Mouse (Mus musculus): ENCODE results near the gene Cyp2f2.

Gene Cyp2f2

DNA sequence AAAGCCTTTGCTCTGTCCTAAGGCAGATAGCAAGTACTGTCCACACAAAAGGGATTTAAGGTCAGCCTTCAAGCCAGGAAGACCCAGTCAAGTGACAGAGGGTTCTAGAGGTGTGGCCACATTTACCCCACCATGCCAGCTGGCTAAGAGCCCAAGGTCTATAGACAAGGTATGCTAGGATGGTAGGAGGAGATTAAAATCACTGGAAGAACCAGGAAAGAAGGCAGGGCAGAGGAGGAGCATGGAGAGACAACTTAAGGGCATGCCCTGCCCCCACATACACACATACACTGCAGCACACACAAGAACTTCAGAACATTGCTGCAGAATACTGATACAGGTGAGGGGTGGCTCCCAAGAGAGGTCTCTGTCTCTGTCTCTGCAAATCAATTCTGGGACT, at the start of gene Cyp2f2:
Gene Cyp2f2 (plus strand): TSS at position 234 of the 400 bp plus-strand sequence.
- DNase-seq (ENCODE audit: low spot score): no peak

DNA sequence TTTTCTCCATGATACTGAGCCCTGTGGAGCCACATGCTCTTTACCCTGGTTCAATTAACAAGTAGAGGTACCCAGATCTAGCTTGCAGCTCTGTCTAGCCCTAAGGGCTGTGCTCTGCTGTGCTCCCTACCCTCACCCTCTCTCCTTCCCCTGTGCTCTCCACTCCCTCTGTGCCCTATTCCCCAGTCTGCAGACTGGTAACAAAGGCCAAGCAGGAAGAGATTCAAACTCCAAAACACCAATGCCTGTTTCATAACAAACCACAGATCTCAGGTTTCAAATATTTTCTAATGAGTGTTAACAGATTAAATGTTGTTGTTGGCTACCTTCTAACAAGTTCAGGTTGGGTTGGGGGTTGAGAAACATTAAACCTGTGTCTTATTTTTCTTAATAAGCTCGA, 41.1 kb upstream of the Cyp2f2 start:
- DNase-seq (ENCODE audit: low spot score): no peak

DNA sequence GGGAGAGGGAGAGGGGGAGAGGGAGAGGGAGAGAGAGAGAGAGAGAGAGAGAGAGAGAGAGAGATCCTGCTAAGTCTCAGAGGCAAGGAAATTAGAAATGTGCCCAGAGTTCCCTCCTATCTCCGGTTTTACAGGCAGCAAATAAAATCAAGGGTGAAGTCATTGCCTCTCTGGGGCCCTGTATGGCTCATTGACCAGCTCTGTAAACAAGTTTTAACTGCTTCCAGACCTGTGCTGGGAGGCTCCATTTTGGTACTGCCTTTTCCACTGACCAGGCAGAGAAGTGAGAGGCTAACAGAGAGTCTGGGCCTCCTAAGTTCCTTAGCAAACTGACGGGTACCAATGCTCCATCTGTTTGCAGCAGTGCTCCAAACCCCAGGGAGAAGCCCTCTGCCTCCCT, 38.1 kb upstream of the Cyp2f2 start:
- no peak for DNase-seq (ENCODE audit: low spot score)

DNA sequence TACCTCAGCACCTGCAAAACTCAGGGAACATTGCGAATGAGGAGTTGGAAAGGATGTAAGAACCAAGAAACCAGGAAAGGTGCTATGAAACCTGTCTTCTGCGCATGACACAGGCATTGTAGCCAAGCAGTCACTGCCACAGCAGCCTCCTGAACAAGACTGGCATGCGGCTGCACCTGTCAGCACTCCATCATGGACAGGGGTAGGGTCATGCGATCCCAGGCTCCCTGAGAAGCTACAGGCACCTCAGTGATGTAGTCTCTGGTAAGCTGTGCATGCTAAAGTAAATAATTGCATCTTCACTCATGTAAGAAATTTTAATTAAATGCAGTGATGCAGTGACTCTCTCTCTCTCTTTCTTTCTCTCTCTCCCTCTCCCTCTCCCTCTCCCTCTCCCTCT, 28.7 kb upstream of the Cyp2f2 start:
- no peak for DNase-seq (ENCODE audit: low spot score)

DNA sequence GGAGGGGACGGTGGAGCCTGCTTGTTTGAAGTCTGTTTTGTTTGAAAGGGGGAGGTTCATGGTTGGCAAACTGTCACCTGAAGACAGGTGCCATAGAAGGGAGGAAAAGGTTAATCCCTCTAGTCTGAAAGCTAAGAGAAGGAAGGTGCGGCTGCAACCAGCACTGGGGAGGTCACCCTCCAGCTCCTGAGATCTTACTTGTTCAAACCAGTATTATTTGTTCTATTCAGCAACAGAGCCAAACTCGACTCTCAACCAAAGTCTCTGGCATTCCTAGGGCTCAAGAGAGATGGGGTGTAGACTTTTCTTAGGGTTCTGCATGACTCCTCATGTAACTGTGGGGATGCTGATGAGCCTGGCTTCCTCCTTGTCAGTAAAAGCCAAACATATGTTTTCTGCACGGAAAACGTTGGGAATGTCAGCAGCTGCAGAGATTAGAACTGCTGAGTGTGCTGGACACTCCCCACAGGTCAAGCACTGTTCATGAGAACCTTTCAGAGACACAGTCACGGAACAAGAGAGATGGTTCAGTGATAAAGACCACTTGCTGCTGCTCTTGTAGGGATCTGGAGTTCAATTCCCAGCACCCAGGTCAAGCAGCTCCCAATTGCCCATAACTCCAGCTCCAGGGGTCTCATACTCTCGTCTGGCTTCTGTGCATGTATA, 27.5 kb upstream of the Cyp2f2 start:
- DNase-seq (ENCODE audit: low spot score): no peak

DNA sequence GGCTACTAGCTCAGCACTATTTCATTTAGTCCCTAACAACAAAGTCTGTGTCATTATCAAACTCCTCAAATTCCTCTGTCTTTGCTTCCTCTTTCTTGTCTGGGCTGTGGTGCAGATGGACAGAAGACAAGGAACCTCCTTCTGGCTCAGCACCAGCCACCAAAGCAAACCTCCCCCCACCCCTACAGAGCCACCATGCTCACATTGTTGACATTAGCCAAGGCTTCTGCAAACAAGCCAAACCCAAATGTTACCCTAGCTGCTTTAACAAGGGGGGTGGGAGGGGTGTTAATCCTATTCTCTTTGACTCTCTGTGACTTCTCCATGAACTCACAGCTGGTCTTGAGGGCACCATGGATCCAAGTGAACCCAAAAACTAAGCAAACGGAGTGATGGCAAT, 26.8 kb upstream of the Cyp2f2 start:
- no peak for DNase-seq (ENCODE audit: low spot score)

DNA sequence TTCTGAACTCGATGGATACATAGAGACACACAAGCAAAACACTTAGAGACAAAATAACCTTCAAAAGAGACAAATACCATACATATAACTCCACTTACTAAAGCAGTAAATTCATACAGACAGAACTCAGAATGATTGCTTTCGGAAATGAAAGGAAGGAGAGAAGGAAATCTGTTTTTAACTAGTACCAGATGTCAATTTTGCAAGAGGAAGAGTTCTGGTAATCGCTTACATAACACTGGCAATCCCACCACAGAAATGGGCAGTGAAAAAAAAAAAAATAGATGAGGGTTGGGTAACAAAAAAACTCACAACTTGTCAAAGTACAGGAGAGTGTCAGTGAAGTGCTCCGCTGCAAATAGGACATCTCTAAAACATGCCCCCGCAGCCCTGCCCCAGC, 14.8 kb upstream of the Cyp2f2 start:
- no peak for DNase-seq (ENCODE audit: low spot score)

DNA sequence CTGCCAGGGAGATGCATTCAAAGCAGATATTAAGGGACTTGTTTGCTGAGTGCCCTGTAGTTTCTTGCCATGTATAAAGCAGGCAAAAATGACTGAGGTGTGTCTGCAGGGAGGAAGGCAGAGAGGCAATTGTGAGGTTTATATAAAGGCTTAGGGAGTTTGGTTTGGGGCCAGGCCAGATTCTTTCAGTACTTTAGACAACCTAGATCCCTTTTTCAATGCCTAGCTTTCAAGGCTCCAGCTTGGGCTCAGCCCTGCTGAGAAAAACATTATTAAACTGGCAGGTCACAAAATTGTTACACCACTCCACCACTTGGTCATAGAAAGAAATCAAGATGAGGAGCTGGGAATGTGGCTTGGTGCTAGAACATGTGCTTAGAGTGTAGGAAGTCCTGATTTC, 9.4 kb upstream of the Cyp2f2 start:
- no peak for DNase-seq (ENCODE audit: low spot score)

DNA sequence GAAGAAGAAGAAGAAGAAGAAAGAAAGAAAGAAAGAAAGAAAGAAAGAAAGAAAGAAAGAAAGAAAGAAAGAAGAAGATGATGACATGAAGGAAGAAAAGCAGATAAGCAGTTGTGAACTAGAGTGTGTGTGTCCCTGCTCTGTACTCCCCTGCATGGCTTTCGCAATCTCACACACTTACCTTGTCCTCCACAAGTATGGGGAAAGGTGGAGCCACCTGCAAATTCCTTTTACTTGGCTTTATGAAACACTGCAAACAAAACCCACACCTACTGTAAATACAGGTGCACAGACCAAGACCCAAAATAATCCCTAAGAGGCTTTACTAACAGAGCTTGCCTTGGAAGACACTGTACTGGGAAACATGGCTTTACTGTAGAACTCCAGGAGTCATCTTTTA, 8.7 kb upstream of the Cyp2f2 start:
- DNase-seq (ENCODE audit: low spot score): no peak

DNA sequence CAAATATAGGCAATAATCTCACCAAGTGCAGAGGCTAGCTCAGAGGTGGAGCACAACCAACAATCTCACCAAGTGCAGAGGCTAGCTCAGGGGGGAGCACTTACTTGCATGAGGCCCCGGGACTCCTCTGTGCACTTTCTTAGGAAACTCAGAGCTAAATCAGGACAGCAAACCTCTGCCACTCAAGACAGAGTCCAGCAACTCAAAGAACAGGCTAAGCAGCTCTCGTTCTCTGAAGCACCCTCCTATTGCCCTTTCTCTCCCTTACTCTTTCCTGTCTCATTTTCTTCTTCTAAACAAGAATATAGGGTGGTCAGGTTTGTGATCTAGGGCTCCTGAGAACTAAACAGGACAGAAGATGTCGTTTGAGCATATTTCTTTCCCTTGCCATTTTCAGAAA, 7.7 kb upstream of the Cyp2f2 start:
- no peak for DNase-seq (ENCODE audit: low spot score)

DNA sequence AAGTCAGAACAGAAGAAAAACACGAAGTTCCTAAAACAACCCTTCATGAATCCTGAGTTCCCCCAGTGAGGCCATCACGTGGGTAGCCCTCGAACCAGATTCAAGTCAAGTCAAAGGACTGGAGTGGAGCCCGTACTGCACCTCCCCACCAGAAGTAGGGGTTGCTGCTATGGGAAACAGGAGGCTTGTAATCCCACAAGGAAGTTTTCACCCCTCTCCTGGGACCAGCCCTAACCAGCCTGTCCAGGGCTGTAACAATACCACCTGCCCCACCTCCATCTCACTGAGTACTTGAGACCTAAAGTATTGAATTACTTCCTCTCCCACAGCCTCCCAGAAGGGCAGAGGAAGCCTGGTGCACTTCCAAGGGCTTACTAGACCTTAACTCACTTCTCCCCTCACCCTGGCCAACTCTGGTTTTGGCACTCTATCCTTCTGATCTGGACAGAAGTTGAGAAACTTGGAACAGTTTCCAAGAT, 1.6 kb upstream of the Cyp2f2 start:
- peak; percentile 40 for DNase-seq (ENCODE audit: low spot score)

DNA sequence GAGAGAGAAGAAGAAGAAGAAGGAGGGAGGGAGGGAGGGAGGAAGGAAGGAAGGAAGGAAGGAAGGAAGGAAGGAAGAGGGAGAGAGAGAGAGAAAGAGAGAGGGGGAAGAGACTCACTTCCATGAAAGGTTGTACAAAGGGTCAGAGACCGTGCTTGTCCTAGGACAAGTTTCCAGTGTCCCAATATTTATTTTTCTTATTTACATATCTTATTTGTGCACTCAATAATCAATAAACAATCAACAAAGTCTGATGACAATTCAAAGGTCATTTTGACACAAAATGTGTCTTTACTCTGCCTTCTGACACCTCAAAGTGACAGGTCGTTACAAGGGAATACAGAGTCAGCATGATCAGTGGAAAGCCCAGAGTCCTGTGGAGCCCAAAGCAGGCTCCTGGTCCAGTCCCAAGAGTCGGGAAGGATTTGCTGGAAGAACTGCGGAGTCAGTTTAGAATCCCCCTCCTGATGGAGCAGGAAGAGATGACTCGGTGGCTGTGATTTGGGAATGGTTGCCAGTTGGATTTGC, 4.7 kb downstream of the Cyp2f2 start:
- no peak for DNase-seq (ENCODE audit: low spot score)

DNA sequence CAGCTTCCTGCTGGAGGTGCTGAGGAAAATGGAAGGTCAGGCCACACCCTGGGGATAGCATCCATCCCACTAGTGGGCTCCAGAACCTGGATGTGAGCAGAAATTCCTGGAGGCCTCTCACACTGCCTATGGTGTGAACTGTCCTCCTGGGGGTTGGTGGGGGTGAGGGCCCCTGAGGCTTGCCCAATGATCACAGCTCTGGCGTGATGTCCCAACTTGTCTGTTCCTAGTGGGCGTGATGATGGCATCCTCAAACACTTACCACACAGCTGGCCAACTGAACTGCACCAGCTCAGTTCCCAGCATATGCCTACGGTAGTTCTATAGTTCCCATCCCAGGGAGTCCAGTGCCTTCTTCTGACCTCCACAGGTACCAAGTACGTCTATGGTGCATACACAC, 5.3 kb downstream of the Cyp2f2 start:
- no peak for DNase-seq (ENCODE audit: low spot score)

DNA sequence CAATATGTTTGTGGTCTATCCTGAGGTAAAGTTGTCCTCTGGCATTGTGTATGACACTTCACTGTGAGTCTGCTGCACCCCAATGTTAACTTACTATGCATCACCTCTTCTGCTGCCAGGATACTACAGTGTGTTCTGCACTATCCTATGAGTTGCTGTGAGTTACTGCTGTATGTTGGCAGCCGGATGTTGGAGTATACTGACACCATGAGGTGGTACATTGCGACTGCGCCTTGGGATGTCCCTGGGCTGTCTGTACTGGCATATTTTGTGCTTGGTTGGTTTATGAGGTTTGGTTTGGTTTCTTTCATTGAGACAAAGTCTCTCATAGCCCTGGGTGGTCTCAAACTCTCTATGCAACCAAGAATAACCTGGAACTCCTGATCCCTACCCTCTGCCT, 8.5 kb downstream of the Cyp2f2 start:
- DNase-seq (ENCODE audit: low spot score): peak; percentile 45

DNA sequence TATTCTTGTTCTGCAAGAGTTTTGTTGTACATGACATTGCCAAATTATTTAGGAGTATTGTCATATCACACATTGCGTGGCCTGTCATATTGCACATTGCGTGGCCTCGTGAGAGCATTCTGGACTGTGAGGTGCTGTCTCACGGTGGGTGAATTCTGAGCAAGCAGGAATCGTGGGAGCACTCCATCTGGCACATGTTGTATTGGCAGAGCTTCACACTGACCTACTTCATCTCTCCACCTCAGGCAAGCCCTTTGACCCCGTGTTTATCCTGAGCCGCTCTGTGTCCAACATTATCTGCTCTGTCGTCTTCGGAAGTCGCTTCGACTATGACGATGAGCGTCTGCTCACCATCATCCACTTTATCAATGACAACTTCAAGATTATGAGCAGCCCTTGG, 9.2 kb downstream of the Cyp2f2 start:
- no peak for DNase-seq (ENCODE audit: low spot score)

DNA sequence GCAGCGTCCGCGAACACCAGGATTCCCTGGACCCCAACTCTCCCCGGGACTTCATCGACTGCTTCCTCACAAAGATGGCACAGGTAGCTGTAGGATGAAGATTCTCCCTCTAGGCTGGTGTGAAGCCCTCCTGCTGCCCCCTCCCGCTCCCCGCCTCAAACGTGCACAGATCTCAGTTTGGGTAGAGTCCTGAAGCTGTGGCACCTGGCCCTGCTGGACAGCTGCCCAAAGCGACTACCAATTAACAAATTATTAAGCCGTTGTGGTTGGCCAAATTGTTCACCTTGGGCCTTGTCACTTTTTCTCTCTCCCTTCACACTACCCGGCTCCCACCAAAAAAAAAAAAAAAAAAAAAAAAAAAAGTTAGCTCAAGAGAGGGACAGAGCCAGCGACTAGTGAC, 10.1 kb downstream of the Cyp2f2 start:
- DNase-seq (ENCODE audit: low spot score): no peak

DNA sequence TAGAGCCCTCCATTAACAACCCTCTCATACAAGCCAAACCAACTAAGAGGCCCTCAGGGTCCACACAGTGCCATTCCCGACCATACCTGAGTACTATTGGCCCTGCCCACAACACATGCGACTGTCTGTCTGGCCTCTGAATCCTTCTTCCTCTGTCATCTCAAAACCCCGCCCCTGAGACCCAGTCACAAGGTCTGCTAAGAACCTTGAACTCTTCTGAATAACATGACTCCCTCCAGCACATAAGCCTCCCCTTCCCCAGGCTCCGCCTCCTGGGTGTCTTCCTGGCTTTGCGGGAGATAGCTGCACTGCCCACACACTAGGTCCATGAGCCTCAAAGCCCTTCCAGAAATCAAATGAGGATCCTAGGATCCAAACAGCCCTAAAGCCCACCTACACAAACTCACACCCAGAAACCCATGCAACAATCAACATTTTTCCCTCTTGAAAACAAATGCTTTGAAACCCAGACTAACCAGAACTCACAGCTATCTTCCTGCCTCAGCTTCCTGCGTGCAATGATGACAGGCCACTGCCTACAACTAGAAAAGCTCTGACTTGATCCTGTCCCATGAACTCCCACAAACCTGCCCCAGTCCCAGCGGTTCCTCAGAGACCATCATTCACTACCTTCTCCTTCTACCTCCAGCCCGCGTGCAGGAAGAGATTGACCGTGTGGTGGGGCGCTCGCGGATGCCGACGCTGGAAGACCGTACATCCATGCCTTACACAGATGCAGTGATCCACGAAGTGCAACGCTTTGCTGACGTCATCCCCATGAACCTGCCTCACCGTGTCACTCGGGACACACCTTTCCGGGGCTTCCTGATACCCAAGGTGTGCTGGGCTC, 11.0 kb downstream of the Cyp2f2 start:
- no peak for DNase-seq (ENCODE audit: low spot score)

DNA sequence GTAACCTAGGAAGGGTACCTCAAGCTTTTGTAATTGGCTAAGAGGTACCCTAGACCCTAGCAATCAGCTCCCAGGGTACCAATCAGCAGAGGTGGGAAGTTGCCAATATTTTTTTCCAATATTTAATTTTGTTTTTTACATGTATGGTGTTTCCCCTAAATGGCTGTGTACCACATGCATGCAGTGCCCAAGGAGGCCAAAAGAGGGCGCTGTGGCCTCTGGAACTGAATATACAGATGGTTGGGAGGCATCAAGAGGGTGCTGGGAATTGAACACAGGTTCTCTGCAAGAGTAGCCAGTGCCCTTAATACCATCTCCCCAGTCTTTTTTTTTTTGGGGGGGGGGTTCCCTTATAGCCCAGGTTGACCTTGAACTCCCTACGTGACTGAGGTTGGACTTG, 11.7 kb downstream of the Cyp2f2 start:
- DNase-seq (ENCODE audit: low spot score): no peak

DNA sequence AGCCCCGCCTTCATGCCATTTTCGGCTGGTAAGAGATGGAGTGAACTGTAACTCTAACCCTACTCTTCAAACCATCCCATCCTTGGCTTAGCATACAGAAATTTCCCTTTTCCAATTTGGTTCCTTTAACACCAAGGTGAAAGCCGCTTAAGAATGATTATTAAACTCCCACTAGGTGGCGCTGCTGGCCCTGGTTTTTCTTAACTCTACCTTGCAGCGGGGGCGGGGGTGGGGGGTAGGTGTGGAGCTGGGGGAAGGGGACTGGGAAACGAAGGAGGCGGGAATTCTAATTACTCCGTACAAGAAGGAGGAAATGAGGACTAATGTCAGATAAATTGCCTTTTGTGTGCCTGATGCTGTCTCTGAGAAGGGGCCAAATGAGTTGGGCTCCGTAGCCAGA, 12.9 kb downstream of the Cyp2f2 start:
- no peak for DNase-seq (ENCODE audit: low spot score)

DNA sequence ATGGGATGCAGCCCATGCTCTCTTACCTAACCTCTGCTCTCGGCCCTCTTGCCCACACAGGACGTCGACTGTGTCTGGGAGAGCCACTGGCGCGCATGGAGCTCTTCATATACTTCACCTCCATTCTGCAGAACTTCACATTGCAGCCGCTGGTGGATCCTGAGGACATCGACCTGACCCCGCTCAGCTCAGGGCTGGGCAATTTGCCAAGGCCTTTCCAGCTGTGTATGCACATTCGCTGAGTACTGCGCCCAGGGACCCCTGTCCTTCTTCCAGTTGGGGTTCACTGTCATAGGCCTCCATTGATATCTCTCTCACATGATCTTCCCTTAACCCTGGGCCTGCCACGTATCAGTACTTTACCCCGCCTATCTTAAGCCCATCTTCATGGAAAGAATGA, 13.4 kb downstream of the Cyp2f2 start:
- DNase-seq (ENCODE audit: low spot score): peak; percentile 32

DNA sequence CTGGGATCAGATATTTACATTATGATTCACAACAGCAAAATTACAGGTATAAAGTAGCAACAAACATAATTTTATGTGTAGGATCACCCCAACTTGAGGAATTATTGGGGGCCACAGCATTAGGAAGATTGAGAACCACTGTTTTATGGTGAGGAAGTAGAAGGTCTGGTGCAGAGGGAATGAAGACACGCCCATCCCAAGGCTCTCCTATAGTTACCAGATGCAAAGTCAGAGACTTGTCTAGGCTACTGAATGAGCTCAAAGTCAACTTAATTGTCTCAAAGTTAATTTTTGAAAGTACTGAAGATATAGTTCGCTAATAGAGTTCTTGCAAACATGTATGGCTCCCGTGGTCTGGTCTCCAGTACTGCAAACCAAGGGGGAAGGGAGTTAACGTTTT, 14.0 kb downstream of the Cyp2f2 start:
- no peak for DNase-seq (ENCODE audit: low spot score)

DNA sequence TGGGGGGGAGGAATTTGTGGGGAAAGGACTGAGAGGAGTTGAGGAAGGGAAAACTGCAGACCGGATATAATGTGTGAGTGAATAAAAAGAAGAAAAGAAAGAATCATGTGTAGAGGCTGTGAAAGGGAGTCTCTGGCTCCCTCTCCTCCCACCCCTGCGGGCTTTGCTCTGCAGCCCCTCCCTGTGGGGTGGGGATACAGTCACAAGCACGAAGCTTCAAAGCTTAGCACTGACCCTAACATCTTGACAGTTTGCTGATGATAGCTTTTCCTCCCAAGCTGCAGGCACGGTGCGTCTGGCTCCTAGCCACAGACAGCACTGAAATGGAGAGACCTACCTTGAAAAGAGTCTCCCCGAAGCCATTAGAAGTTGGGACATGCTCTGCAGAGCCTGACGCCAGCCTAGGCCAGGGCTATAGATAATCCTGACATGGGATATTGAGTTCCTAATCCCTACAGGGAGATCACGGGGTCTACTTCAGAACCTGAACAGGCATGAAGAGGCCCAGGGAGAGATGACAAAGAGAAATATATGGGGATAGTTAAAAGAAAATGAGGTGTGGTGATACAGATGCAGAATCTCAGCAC, 16.8 kb downstream of the Cyp2f2 start:
- DNase-seq (ENCODE audit: low spot score): no peak

DNA sequence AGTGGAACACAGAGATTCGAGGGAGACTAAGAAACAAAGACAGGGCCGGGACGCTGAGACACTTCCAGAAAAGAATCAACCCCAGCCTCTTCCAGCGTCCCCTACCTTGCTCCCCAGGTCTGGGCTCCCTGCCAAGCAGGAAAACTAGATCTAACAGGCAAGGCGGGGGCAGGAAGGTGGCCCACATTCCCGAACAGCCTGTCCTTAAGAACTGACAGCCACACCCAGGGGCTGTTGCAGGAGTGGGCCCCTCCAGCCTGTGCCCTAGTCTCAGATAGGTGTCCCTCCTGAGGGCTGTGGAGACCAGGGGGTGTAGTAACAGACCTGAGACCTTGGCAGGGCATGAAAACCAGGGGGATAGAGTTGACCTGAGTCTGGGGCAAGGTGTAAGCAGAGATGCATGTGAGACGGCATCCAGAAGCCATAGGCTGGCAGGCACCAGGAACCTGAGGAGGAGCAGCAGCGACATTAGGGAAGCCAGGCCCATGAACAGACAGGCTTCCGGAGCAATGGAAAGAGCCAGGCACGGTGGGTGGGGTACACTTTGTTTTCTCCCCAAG, 33.6 kb downstream of the Cyp2f2 start, which contains the start of gene Cyp2t4:
Gene Cyp2t4 (plus strand): TSS at position 510 of the 560 bp plus-strand sequence.
- DNase-seq (ENCODE audit: low spot score): no peak
